26 mouse cellular contexts compared by ENCODE assay signal in the genomic region with DNA sequence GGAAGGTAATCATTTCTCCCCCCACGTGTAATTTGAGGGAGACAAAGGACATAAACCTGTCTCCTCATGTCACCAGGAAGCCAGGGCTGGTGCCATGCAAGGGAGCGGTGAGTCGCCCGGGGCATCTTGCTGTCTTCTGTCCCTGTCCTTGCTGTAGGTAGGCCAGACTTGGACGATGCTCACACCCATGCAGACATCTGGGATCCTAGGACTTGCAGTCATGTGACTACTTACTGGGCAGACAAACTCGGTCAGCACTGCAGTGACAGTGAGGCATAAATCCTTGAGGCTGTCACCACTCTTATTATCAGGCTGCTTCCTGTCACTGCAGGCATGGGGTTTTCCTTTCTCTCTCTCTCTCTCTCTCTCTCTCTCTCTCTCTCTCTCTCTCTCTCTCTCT.
DNase-seq lines count a peak whose midpoint lies in the region; ATAC-seq and TF ChIP-seq lines count a peak whose summit lies in the region.
"Had no signal": no experiment of that assay in that cellular context is flagged by ENCODE, and none has a peak within 500 bp of the region (broad histone marks: within the 10 kb centered on the region; RNA-seq: fewer than 3 reads in every experiment).

No protein-coding gene starts in this region.

- ATAC-seq in heart, embryonic 14.5 days (ENCODE audit: insufficient number of reproducible peaks, insufficient read depth, low FRiP score, low read depth): 0 out of 2 replicates have a peak, but pooled peaks have one; percentile 45
- ATAC-seq in kidney, embryonic 14.5 days (ENCODE audit: low FRiP score, low TSS enrichment): peak; percentile 56; the same call in 1 of the 2 replicates
- ATAC-seq: activated CD4-positive, CD25-positive, alpha-beta regulatory T cell, adult 4 months; CD4-positive, CD25-positive, alpha-beta regulatory T cell, adult 4 months; forebrain, embryonic 14.5 days; forebrain, postnatal 0 days; intestine, postnatal 0 days had no signal

- intact Hi-C loops in heart, postnatal 14 days (cut with DNase I): no loop called here
- intact Hi-C loops in heart, adult 2 months (cut with DNase I): no loop called here
- intact Hi-C loops in left cerebral cortex, postnatal 10 days (cut with DNase I): loop anchor here (5.0 kb wide), 1 partner anchor 79 kb away; no protein-coding TSS in a partner anchor

- H3K27me3 ChIP-seq in heart, embryonic 10.5 days (ENCODE audit: insufficient read depth, poor library complexity, severe bottlenecking): no peaks in the 10 kb centered on the region
- H3K27me3 ChIP-seq in heart, embryonic 14.5 days (ENCODE audit: control insufficient read depth, insufficient read depth, low read length): no peaks in the 10 kb centered on the region
- H3K27me3 ChIP-seq in heart, adult 2 months (ENCODE audit: control insufficient read depth, insufficient read depth, low read length): no peaks in the 10 kb centered on the region
- H3K27me3 ChIP-seq in kidney, embryonic 14.5 days (ENCODE audit: control insufficient read depth, insufficient read depth, low read length): no peaks in the 10 kb centered on the region
- H3K27me3 ChIP-seq: embryonic facial prominence, embryonic 12.5 days; embryonic facial prominence, embryonic 15.5 days; hindbrain, embryonic 12.5 days; hindbrain, embryonic 15.5 days had no signal

- no peak for TF ChIP-seq EP300 in heart, adult 2 months (IDR thresholded peaks at IDR 0.05; ENCODE audit: insufficient read depth, low read depth, low read length)

- no peak overlapping the region for H3K9ac ChIP-seq in heart, embryonic 14.5 days (ENCODE audit: low read length)
- H3K9ac ChIP-seq in heart, adult 2 months (ENCODE audit: low read depth, low read length): no peak overlapping the region
- H3K9ac ChIP-seq in kidney, embryonic 14.5 days (ENCODE audit: low read depth, low read length): no peak overlapping the region
- H3K9ac ChIP-seq: embryonic facial prominence, embryonic 12.5 days; embryonic facial prominence, embryonic 15.5 days; forebrain, postnatal 0 days; heart, embryonic 15.5 days; hindbrain, embryonic 12.5 days; hindbrain, embryonic 15.5 days had no signal

- peak; percentile 78 for DNase-seq in heart, embryonic 10.5 days (ENCODE audit: low spot score)
- DNase-seq in heart, postnatal 14 days: no peak
- no peak for DNase-seq in heart, adult 2 months
- DNase-seq in kidney, postnatal 14 days: no peak
- DNase-seq in brain, adult 2 months (ENCODE audit: low read depth, low spot score): peak; percentile 65
- DNase-seq in left cerebral cortex, postnatal 10 days (ENCODE audit: extremely low spot score in 1 of 2, low spot score in 2 of 2): no peak
- DNase-seq: adrenal gland, adult 8-10 months; adrenal gland, postnatal 25 days; cerebellum, adult 11 months; cerebellum, adult 9-10 months; forebrain, postnatal 0 days; gastrocnemius, adult 2 months; gastrocnemius, postnatal 14 days; heart, adult 18-20 months; kidney, adult 2 months had no signal

- H3K79me2 ChIP-seq in heart, adult 2 months (replicated peaks; ENCODE audit: control insufficient read depth, insufficient read depth, low read length): no peaks in the 10 kb centered on the region

- no peak overlapping the region for H3K4me2 ChIP-seq in heart, embryonic 14.5 days (ENCODE audit: low read length)
- H3K4me2 ChIP-seq in kidney, embryonic 14.5 days (replicated peaks; ENCODE audit: low read depth, low read length): no peak overlapping the region
- H3K4me2 ChIP-seq: embryonic facial prominence, embryonic 12.5 days; embryonic facial prominence, embryonic 15.5 days; heart, embryonic 15.5 days; hindbrain, embryonic 12.5 days; hindbrain, embryonic 15.5 days had no signal

- TF ChIP-seq CTCF in heart, adult 2 months (IDR thresholded peaks at IDR 0.05): no peak

- H3K4me3 ChIP-seq in heart, embryonic 10.5 days: no peak overlapping the region
- H3K4me3 ChIP-seq in heart, embryonic 14.5 days (ENCODE audit: control insufficient read depth in 1 of 2, insufficient read depth in 1 of 2, low read depth in 1 of 2, low read length in 2 of 2): no peak overlapping the region
- no peak overlapping the region for H3K4me3 ChIP-seq in heart, adult 2 months
- no peak overlapping the region for H3K4me3 ChIP-seq in kidney, embryonic 14.5 days (ENCODE audit: low read length)
- H3K4me3 ChIP-seq: embryonic facial prominence, embryonic 12.5 days; embryonic facial prominence, embryonic 15.5 days; gastrocnemius, adult 2 months; heart, embryonic 15.5 days; hindbrain, embryonic 12.5 days; hindbrain, embryonic 15.5 days had no signal

- H3K4me1 ChIP-seq in heart, embryonic 10.5 days: peaks cover 15% of the 10 kb centered on the region
- peaks cover 7 to 9% of the 10 kb centered on the region in 2 experiments for H3K4me1 ChIP-seq in heart, embryonic 14.5 days (ENCODE audit: control insufficient read depth in 2 of 2, insufficient read depth in 2 of 2, low read length in 2 of 2)
- no peaks in the 10 kb centered on the region for H3K4me1 ChIP-seq in heart, adult 2 months (ENCODE audit: control insufficient read depth, insufficient read depth, low read length)
- H3K4me1 ChIP-seq in kidney, embryonic 14.5 days (ENCODE audit: control insufficient read depth, insufficient read depth, low read length): no peaks in the 10 kb centered on the region; the same call in 1 of the 2 replicates
- H3K4me1 ChIP-seq: embryonic facial prominence, embryonic 12.5 days; embryonic facial prominence, embryonic 15.5 days; hindbrain, embryonic 12.5 days had no signal

- no peaks in the 10 kb centered on the region for H3K9me3 ChIP-seq in heart, embryonic 10.5 days
- no peaks in the 10 kb centered on the region for H3K9me3 ChIP-seq in heart, embryonic 14.5 days (ENCODE audit: control insufficient read depth, low read length)
- no peaks in the 10 kb centered on the region for H3K9me3 ChIP-seq in kidney, embryonic 14.5 days (ENCODE audit: control insufficient read depth, low read length)
- H3K9me3 ChIP-seq: embryonic facial prominence, embryonic 12.5 days; embryonic facial prominence, embryonic 15.5 days; heart, embryonic 15.5 days; hindbrain, embryonic 12.5 days; hindbrain, embryonic 15.5 days had no signal

- peaks cover 20% of the 10 kb centered on the region for H3K36me3 ChIP-seq in heart, embryonic 10.5 days
- H3K36me3 ChIP-seq in heart, embryonic 14.5 days (ENCODE audit: control insufficient read depth, insufficient read depth, low read length): 0 out of 2 replicates have a peak, but pooled peaks cover 3% of the 10 kb centered on the region
- H3K36me3 ChIP-seq in heart, adult 2 months (ENCODE audit: control insufficient read depth, insufficient read depth, low read length): no peaks in the 10 kb centered on the region
- no peaks in the 10 kb centered on the region; the same call in 1 of the 2 replicates for H3K36me3 ChIP-seq in kidney, embryonic 14.5 days (ENCODE audit: control insufficient read depth, insufficient read depth, low read length)
- H3K36me3 ChIP-seq: embryonic facial prominence, embryonic 15.5 days; heart, embryonic 15.5 days had no signal

- H3K27ac ChIP-seq in heart, embryonic 10.5 days: no peak overlapping the region
- H3K27ac ChIP-seq in heart, embryonic 14.5 days (replicated peaks in 1 of 2; ENCODE audit: control insufficient read depth in 1 of 2, insufficient read depth in 1 of 2, low read depth in 2 of 2, low read length in 2 of 2): no peak overlapping the region
- H3K27ac ChIP-seq in heart, adult 2 months: no peak overlapping the region
- H3K27ac ChIP-seq in kidney, embryonic 14.5 days (ENCODE audit: low read depth, low read length): no peak overlapping the region
- H3K27ac ChIP-seq: embryonic facial prominence, embryonic 12.5 days; embryonic facial prominence, embryonic 15.5 days; gastrocnemius, adult 2 months; heart, embryonic 15.5 days; hindbrain, embryonic 12.5 days; hindbrain, embryonic 15.5 days had no signal

- TF ChIP-seq POLR2A in heart, adult 2 months (IDR thresholded peaks at IDR 0.05; ENCODE audit: insufficient read depth, low read depth, low read length): no peak

- WGBS in heart, embryonic 10.5 days: 68% methylated on average over 6 of the region's 6 CpGs
- 54% methylated on average over 6 of the region's 6 CpGs for WGBS in heart, embryonic 14.5 days
- WGBS in heart, adult 2 months: 61% methylated on average over 6 of the region's 6 CpGs
- WGBS in kidney, embryonic 14.5 days: 50% methylated on average over 6 of the region's 6 CpGs

Comparison
In these comparisons a context has a peak if more than half of its experiments do, and no peak if none do; other contexts are left out.
1. DNase-seq: peak in heart, embryonic 10.5 days (single experiment) and brain, adult 2 months (single experiment); none in heart, postnatal 14 days (0 of 2), heart, adult 2 months (0 of 2), kidney, postnatal 14 days (single experiment) and left cerebral cortex, postnatal 10 days (0 of 2).